Mouse (Mus musculus) heart, adult 18-20 months (tissue): ENCODE measurements around the gene Abcc3. TPM values are rescaled to one million over a fixed set of nuclear protein-coding genes. Genes with fewer than 3 reads are reported as not detected.
A peak's percentile ranks its signal among the peaks of the same experiment; 100 is the strongest.

Source experiments
- DNase-seq, 2 experiments: peaks; one replicate each; pipeline ENCODE4 v3.0.0; 2021 to 2022; ENCODE audit warnings: mixed read lengths in 1 of 2
- long read RNA-seq, 2 experiments: library from polyadenylated mRNA; stranded (forward); transcript quantifications; one replicate each; pipeline ENCODE4 v2.0.0; 2021
- total RNA-seq, 2 experiments: library from RNA; stranded (reverse); gene quantifications; 2 replicates each; pipeline ENCODE4 v1.2.3; 2021

Gene Abcc3
- 1 to 10 TPM; 1.7 to 1.8 TPM for total RNA-seq
- long read RNA-seq, experiment 1, full-length matches to known transcripts, result 1 of 1 reads
- long read RNA-seq, experiment 1, partial matches to known transcripts, result 0 of 1 reads
- long read RNA-seq, experiment 1, other reads (novel, unspliced or antisense), result 0 of 1 reads
- long read RNA-seq, experiment 2, full-length matches to known transcripts, result 1 of 1 reads
- long read RNA-seq, experiment 2, partial matches to known transcripts, result 0 of 1 reads
- long read RNA-seq, experiment 2, other reads (novel, unspliced or antisense), result 0 of 1 reads

- DNase-seq, result peak; percentile 67 to 76
Observed at GRCm38 (mm10) chr11:94392672-94393109, at the start of gene Abcc3. Gene Abcc3, minus strand, starts transcription at chr11:94392997.

- DNase-seq, result no peak
Observed at GRCm38 (mm10) chr11:94441752-94442151, 49.0 kb upstream of the Abcc3 start.

- no peak for DNase-seq
Observed at GRCm38 (mm10) chr11:94441122-94441521, 48.3 kb upstream of the Abcc3 start.

- DNase-seq, result no peak
Observed at GRCm38 (mm10) chr11:94440421-94440820, 47.6 kb upstream of the Abcc3 start.

DNA sequence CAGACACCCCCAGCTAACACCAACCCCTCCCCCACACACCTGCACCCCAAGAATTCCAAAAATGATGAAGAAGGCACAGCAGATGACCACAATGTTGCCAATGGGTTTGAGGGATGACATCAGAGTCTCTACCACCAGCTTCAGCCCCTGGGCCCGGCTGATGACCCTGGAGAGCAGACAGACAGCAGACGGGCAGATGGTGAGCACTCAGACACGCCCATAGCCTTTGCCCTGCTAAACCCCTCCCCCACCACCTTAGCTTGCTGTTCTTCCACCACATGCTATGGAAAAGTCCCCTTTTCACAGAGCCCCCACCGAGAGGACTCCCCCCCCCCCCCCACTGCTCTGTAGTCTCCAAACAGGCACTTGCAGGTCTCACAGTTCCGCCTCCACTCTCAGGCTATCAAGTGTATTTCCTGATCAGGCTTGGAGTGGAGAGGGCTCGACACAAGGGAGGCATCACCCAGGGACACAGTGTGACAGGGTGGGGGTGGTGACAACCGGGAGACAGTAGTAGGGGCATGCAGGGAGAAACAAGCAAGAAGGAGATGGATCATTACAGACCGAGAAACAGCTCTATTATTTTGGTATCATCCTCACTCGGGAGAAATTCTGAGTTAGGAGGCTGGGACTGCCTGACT is 36.3 kb upstream of the Abcc3 start:
- DNase-seq, result no peak

DNA sequence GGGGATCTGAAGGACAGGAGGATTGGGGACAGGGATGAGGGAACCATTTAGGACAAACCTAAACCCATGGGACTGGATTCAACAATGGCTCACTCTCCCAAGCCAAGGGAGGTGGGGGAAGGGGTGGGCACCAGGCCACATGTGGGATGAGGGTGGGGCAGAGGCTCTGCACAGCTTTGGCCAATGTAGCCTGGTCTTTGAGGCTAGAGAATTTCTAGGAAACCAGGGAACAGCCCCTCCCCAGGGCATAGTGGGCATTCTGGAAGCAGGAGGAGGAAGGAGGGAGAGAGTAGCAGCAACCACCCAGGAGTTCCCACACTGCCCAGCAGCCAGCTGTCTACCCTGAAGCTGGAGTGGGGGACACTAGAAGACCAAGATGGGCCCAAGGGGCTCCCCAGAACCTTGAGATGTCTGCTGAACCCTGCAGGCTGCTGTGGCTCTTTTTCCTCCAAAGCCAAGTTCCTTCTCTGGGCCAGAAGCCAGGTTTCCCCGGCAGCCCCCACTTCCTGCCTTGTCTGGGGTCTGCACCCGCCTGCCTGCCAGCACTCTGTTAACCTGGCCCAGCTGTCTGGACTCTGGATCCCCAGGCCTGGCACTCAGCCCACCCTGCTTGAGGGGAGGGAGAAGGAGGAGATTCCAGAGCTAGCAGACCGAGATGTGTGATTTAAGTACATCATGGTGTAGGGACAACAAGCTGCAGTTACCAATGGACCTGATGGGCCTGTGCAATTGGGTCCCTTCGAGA is 35.5 kb upstream of the Abcc3 start:
- DNase-seq, result peak; percentile 68 to 72

- DNase-seq, result no peak
Observed at GRCm38 (mm10) chr11:94425656-94426055, 32.9 kb upstream of the Abcc3 start.

GRCm38 (mm10) chr11:94425215-94425614 is 32.4 kb upstream of the Abcc3 start:
- no peak for DNase-seq

- no peak for DNase-seq
Observed at GRCm38 (mm10) chr11:94424380-94424779, 31.6 kb upstream of the Abcc3 start.

DNA sequence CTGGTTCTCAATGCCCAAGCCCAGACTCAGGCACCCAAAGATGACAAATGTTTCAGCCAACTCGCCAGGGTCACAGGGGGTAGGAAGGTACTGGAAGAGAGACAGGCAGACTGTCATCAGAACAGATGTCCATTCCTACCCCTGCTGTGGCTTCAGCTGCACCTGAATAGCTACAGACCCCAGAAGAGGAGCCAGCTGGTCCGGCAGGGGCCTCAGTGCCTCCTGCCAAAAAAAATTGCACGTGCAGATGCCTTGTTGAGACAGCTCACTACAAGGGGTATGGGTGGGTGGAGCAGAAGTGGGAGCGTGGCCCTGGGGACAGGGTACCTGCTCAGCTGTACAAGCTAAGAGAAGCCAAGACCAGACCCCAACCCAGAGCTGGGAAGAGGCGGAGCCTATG is 31.1 kb upstream of the Abcc3 start:
- no peak for DNase-seq

DNA sequence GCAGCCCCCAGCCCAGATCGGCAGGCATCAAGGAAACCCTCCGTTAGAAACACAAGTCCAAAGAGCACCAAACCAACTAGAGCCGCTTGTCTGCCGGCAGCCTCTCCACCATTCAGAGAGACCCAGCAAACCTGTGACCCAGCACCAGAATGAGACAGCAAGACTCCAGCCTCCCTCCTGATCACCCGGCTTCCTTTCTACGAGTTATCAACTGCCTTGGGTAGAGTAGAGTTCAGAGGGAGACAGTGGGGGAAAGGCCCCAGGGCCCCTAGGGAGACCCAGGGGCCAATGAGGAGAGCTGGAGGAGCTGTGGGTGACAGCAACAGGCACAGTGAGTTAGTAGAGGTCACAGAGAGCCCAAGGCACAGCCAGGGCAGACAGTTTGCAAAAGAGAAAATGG is 28.2 kb upstream of the Abcc3 start:
- DNase-seq, result no peak

GRCm38 (mm10) chr11:94420325-94420724 is 27.5 kb upstream of the Abcc3 start:
- peak; percentile 31 to 68 for DNase-seq

DNA sequence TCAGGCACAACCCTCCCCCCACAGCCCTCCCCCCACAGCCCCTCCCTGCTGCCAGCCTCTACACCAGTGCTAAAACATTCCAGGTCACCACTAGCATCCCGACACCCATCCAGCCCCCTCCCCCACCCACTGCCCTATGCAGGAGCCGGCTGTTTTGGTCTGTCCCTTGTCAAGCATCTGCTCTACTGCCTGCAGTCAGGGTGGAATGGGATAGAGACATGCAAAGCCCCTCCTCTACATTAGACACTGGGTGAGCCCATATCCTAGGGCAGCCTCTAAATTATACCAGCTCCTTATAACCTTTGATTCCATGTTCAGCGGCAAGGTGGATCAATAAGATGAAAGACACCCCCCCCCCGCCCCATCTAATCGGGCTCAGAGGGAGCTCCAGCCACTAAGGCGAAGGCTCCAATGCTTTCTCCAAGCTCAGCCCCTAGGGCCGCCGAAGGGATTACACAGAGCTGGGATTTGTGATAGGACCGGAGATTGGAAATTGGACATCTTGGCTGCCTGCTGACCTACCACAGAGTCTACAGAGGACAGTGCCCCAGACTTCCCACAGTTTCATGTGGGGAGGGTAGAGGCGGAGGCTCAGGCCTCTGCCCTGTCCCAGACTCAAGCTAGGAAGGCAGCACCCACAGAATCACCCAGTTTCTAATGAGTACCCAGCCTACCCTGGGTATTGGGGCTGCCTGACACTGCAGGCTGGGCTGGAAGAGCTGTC is 26.4 kb upstream of the Abcc3 start:
- DNase-seq, result no peak

- DNase-seq, result no peak
Observed at GRCm38 (mm10) chr11:94414042-94414441, 21.2 kb upstream of the Abcc3 start.

- DNase-seq, result no peak
Observed at GRCm38 (mm10) chr11:94413516-94413915, 20.7 kb upstream of the Abcc3 start.

GRCm38 (mm10) chr11:94412998-94413469 is 20.2 kb upstream of the Abcc3 start:
- no peak for DNase-seq

DNA sequence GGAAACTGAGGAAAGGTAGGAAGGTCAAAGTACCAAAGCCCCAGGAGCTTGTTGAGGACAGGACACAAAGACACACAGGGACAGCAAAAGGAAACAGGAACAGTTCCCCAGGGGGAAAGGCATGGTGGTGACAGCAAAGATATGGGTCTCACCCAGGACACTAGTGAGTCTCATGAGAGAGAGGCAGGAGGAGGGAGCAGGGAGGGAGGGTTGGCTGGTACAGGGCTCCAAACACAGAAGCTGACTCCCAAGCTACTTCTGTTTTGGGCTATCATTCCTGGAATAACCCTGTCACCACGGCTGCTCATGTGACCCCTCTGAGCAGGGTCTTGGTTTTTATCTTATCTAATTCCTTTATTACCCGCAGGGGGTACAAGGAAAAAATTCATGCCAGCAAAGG is 19.8 kb upstream of the Abcc3 start:
- DNase-seq, result no peak

DNA sequence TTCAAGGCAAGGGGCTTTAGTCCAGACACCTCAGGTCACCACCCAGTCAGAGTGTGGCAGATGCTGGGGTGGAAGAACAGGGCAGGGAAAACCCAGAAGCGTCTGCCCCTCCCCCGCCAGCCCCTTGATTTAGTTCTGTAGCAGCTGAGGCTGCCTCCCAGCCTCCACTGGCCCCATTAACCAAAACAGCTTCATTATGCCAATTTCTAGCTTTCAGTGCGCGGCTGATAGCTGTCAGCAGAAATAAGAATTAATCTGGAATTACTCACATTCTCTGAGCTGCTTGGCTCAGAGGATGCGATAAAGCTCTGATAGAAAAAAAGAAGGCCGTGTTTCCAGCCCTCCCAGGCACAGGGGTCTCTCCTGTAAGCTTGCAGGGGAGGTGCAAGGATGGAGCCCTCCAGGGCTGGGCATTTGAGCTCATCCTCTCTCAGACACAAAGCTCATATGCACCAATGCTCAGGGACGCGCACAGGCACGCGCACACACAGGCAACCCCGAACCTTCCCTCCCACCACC is 15.1 kb upstream of the Abcc3 start:
- DNase-seq, result no peak

- DNase-seq, result no peak
Observed at GRCm38 (mm10) chr11:94405348-94405747, 12.6 kb upstream of the Abcc3 start.

GRCm38 (mm10) chr11:94404641-94405260 is 12.0 kb upstream of the Abcc3 start:
- peak; percentile 67 to 92 for DNase-seq

DNA sequence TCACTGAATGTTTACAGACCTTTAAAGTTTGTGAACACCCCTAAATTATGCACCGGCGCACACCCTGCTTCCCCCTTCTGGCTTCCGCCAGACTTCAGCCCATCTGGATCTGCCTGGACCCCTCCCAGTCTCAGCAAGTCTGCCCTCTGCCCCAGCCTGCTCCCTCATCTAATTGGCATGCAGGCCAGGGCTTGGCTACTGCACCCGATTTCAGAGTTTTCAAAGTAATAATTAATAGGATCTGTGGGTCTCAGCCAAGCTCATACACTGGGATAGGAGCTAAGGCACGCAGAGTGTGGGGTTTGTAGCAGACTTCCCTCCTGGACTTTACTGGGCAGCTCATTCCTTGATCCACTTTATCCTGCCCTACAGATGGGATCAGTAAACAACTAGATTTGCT is 11.4 kb upstream of the Abcc3 start:
- DNase-seq, result no peak

GRCm38 (mm10) chr11:94403757-94404156 is 11.0 kb upstream of the Abcc3 start:
- no peak for DNase-seq
